Mouse (Mus musculus) hindbrain, embryonic 12.5 days (tissue): ENCODE measurements around the gene Kif26b. TPM values are rescaled to one million over a fixed set of nuclear protein-coding genes. Genes with fewer than 3 reads are reported as not detected.

ENCODE experiments used
- ATAC-seq: fragments of 200-750 bp; cut with Nextera tagmentation; 2 replicates; pipeline ENCODE4 v1.8.0; 2017; ENCODE audit warnings: moderate TSS enrichment; ENCODE audit not compliant: low FRiP score
- H3K27ac ChIP-seq: fragments of 300-500 bp; sonication (generic); 2 replicates; pipeline ENCODE4 v1.5.1; 2016; ENCODE audit warnings: mild to moderate bottlenecking
- H3K27me3 ChIP-seq: fragments of 300-500 bp; sonication (generic); 2 replicates; pipeline ENCODE4 v1.6.1; 2016; ENCODE audit warnings: mild to moderate bottlenecking
- H3K36me3 ChIP-seq: fragments of 300-500 bp; sonication (generic); 2 replicates; pipeline ENCODE4 v1.6.1; 2016; ENCODE audit warnings: mild to moderate bottlenecking
- H3K4me1 ChIP-seq: fragments of 300-500 bp; sonication (generic); 2 replicates; pipeline ENCODE4 v1.6.1; 2016
- H3K4me2 ChIP-seq: fragments of 300-500 bp; sonication (generic); replicated peaks from 2 replicates; pipeline ENCODE4 v1.6.1; 2016; ENCODE audit warnings: mild to moderate bottlenecking
- H3K4me3 ChIP-seq: fragments of 300-500 bp; sonication (generic); 2 replicates; pipeline ENCODE4 v1.5.1; 2016; ENCODE audit warnings: mild to moderate bottlenecking
- H3K9ac ChIP-seq: fragments of 300-500 bp; sonication (generic); 2 replicates; pipeline ENCODE4 v1.6.1; 2016; ENCODE audit warnings: mild to moderate bottlenecking, moderate library complexity
- H3K9me3 ChIP-seq: fragments of 300-500 bp; sonication (generic); replicated peaks from 2 replicates; pipeline ENCODE4 v1.6.1; 2016; ENCODE audit warnings: mild to moderate bottlenecking
- WGBS: fragments of 180-500 bp; shearing (Covaris S2); methylation state at CpG from one replicate; pipeline ENCODE4 v1.1.7; 2016; 5-methylcytosine and 5-hydroxymethylcytosine counted together
- polyA plus RNA-seq: library from polyadenylated mRNA; unstranded; fragments of >200 nt; fragmentation: Nextera tagmentation; extraction: Ambion mirVana; gene quantifications from 2 replicates; pipeline ENCODE4 v1.2.1, GENCODE M21; 2016

Gene Kif26b
- polyA plus RNA-seq, 1 experiment from 2014 or later, result 13.3 TPM

DNA sequence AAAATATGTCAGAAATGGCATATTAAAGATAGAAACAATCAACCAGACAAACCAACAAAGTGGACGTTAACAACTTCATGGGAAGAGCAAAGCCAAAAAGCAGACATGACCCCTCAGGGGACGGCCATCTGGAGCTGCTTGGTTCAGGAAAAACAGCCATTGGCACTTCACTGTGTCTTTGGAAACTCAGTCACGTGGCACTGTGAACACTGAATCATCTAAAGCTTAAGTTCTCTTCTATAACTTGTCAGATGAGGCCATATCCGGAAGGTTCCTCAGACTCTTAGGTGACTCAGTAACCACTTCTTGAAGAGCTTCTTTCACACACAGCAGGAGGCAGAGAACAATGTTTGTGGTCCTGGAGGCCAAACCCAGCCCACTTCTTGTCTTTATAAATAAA, 126.6 kb downstream of the Kif26b start:
- H3K27me3 ChIP-seq, result no peaks in the 10 kb centered on the region
- H3K36me3 ChIP-seq, result no peaks in the 10 kb centered on the region
- no peak overlapping the region for H3K27ac ChIP-seq
- no peak overlapping the region for H3K4me3 ChIP-seq
- no peak overlapping the region for H3K4me2 ChIP-seq
- H3K4me1 ChIP-seq, result no peaks in the 10 kb centered on the region
- 80% methylated on average over 4 of the region's 4 CpGs for WGBS
- H3K9me3 ChIP-seq, result no peaks in the 10 kb centered on the region
- no peak overlapping the region for H3K9ac ChIP-seq
- ATAC-seq, result no peak

DNA sequence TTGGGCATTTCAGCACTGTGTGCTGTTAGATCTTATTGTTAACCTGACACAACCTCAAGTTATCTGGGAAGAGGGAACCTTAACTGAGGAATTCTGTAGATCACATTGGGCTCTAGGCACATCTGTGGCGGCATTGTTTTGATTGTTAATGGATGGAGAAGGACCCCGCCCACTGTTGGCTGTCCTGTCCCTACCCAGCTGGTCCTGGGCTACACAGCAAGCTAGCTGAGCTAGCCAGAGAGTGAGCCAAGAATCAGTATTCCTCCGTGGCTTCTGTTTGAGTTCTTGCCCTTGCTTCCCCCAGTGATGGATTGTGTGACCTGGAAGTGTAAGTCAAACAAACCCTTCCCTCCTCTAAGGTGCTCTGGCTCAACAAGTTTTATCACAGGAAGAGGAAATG, 132.1 kb downstream of the Kif26b start:
- no peak for ATAC-seq
- Histone ChIP-seq H3K4me2 (no peak overlapping the region), H3K27me3 (no peaks in the 10 kb centered on the region), H3K4me1 (no peaks in the 10 kb centered on the region), H3K4me3 (no peak overlapping the region), H3K9ac (no peak overlapping the region), H3K27ac (no peak overlapping the region), H3K9me3 (no peaks in the 10 kb centered on the region), H3K36me3 (no peaks in the 10 kb centered on the region)
- 63% methylated on average over 3 of the region's 3 CpGs for WGBS

DNA sequence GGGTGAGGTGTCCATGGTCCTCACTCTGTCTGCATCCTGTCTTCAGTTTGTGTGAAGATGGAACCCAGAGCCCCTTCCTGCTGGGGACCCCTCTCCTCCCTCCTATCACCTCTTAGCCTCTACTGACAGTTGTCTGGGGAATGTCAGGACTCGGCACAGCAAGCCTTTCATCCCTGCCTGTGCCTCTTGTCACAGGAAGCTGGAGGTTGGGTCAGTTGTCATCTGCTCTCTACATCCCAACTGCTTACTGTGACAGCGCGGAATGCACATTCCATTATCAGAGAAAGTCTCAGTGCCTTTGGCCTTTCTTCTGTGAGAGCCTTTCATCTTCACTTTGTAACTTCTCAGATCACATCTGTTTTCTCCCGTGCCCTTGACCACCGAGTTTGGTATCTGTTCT, 132.6 kb downstream of the Kif26b start:
- Histone ChIP-seq H3K4me3 (no peak overlapping the region), H3K36me3 (no peaks in the 10 kb centered on the region), H3K4me2 (no peak overlapping the region), H3K9me3 (no peaks in the 10 kb centered on the region), H3K9ac (no peak overlapping the region), H3K4me1 (no peaks in the 10 kb centered on the region), H3K27ac (no peak overlapping the region), H3K27me3 (no peaks in the 10 kb centered on the region)
- no peak for ATAC-seq
- WGBS, result 47% methylated on average over 5 of the region's 5 CpGs

DNA sequence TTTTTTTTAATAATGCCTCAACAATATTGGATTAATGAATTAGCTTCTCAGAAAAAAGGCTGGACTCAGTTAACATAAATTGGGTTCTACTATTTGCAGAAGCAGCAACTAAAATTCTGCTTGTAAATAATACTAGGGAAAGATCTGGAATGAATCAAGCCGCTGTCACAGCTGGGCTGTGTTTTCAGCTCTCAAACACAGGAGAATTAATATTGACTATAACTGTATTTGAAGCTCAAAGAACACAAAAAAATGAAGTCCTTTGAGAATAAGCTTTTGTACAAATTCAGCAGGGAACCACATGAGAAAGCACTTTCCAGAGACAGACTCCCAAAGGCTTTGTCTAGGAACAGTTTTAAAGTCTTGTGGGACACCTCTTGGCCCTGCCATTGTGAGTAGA, 134.6 kb downstream of the Kif26b start:
- Histone ChIP-seq H3K27me3 (no peaks in the 10 kb centered on the region), H3K27ac (no peak overlapping the region), H3K9me3 (no peaks in the 10 kb centered on the region), H3K9ac (no peak overlapping the region), H3K4me3 (no peak overlapping the region), H3K36me3 (no peaks in the 10 kb centered on the region), H3K4me2 (no peak overlapping the region), H3K4me1 (no peaks in the 10 kb centered on the region)
- no peak for ATAC-seq
- WGBS, result 78% methylated on average over 1 of the region's 1 CpGs

DNA sequence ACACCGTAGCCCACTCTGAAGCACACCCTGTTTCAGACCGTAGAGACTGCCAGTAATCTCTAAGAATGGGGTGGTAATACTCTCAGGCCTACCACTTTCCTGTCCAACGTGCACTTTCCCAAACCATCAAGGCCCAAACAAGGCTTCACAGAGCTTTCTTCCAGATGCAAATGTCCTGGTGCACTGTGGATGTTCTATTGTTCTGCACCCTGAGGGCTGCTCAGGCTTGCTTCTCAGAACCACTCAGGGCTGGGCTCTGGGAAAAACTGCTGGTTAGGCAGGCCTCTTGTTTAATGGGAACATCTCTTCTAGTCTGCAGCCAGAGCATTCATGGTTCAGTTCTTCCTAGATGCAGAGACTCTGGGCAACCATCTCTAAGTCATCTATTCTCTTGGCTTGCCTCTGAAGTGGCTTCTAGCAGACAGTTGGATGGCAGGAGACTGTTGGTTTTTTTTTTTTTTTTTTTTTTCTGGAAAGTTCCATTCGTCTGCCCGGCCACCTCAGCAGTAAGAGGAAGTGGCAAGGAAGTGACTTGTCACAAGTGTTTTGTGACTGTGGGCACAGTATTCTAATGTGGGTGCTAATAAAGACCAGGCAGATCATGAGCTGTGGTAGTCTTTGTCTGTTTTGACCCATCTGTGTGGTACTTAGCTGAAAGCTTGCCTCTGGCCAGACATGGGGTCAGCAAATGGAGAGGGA, 135.5 kb downstream of the Kif26b start:
- H3K27me3 ChIP-seq, result no peaks in the 10 kb centered on the region
- WGBS, result 81% methylated on average over 5 of the region's 5 CpGs
- no peaks in the 10 kb centered on the region for H3K36me3 ChIP-seq
- no peak for ATAC-seq
- no peaks in the 10 kb centered on the region for H3K9me3 ChIP-seq
- H3K27ac ChIP-seq, result no peak overlapping the region
- no peaks in the 10 kb centered on the region for H3K4me1 ChIP-seq
- H3K4me2 ChIP-seq, result no peak overlapping the region
- no peak overlapping the region for H3K4me3 ChIP-seq
- H3K9ac ChIP-seq, result no peak overlapping the region

DNA sequence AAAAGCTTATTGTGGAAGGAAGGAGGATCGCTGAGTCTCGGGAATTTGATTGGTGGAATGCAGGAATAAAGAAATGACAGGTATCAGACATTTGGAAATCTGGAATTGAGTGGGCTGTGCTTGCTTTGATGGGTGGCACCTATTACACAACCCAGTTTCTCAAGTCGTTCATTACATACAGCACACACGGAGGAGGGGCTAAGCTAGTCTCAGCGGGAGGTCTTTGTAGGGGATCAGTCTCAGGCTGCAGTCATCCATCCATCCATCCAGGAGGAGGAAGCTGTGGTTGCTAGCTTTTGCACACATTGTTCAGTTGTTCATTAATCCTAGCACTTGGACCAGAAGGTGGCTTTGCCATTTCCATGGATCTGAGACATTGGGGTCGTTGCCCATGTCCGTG, 137.6 kb downstream of the Kif26b start:
- 74% methylated on average over 7 of the region's 7 CpGs for WGBS

DNA sequence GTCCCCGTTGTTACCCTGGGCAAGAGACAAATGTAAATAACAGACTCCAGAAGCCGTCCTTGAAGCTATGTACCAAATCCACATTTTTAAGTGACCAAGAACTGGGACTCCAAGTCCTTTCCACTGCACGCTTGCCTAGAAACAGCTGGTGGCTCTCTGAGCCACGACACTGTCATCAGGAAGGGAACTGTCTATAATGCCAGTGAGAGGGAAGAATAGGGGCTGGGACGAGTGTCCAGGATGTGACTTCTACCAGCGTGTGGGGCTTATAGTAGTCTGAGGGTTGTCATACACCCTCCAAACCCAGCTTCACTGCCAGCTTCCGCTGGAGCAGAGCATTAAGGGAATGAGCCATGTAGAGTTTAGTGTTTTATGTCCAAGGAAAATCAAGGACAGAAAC, 138.9 kb downstream of the Kif26b start:
- Histone ChIP-seq H3K4me1 (peaks cover under 1% of the 10 kb centered on the region; the same call in 1 of the 2 replicates), H3K27me3 (no peaks in the 10 kb centered on the region), H3K4me3 (no peak overlapping the region), H3K4me2 (no peak overlapping the region), H3K9me3 (no peaks in the 10 kb centered on the region), H3K9ac (no peak overlapping the region), H3K36me3 (no peaks in the 10 kb centered on the region), H3K27ac (no peak overlapping the region)
- no peak for ATAC-seq
- 82% methylated on average over 7 of the region's 7 CpGs for WGBS

More for the DNA sequence above, 137.6 kb downstream of the Kif26b start:
- no peak overlapping the region for H3K27ac ChIP-seq
- H3K9me3 ChIP-seq, result no peaks in the 10 kb centered on the region
- no peak overlapping the region for H3K9ac ChIP-seq
- no peak overlapping the region for H3K4me3 ChIP-seq
- no peak overlapping the region for H3K4me2 ChIP-seq
- H3K4me1 ChIP-seq, result no peaks in the 10 kb centered on the region
- H3K27me3 ChIP-seq, result no peaks in the 10 kb centered on the region
- no peaks in the 10 kb centered on the region for H3K36me3 ChIP-seq
- no peak for ATAC-seq

DNA sequence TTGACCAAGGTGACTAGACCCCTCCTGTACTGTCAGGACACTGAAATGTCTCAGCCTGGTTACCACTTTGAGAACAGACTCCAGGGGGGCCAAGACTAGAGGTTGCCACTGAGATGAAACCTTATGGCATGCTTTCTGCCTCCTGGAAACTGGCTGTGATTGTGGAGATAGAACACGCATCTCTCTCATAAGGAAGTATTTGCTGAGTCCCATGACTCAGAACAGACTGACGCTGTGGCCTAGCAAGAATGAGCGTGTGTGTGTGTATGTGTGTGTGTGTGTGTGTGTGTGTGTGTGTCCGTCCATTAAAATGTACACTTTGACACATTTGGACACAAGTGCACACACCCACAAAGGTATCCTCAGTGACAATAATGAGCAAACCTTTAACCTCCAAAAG, 140.0 kb downstream of the Kif26b start:
- Histone ChIP-seq H3K36me3 (no peaks in the 10 kb centered on the region), H3K27ac (no peak overlapping the region), H3K27me3 (no peaks in the 10 kb centered on the region), H3K4me1 (peaks cover 4% of the 10 kb centered on the region; the same call in 1 of the 2 replicates), H3K9ac (no peak overlapping the region), H3K9me3 (no peaks in the 10 kb centered on the region), H3K4me3 (no peak overlapping the region), H3K4me2 (no peak overlapping the region)
- no peak for ATAC-seq
- 92% methylated on average over 4 of the region's 4 CpGs for WGBS

DNA sequence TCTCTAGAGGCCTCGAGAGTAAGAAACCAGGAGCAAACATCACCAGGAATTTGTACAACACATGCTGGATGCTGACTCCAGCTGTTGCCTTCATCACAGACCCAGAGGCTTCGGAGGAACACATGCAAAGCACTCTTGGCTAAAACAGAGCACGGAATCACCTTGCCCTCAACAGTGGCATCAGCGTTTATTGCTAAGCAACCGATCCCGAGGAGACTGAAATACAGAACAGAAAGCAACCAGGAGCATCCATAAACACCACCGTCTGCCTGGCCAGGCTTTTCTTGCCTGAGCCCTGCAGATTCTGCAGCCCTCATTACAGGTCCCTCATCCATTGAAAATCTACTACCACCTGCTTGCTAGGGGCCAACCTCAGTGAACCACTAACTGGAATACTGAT, 144.1 kb downstream of the Kif26b start:
- Histone ChIP-seq H3K27ac (no peak overlapping the region), H3K4me3 (no peak overlapping the region), H3K4me1 (peaks cover 6% of the 10 kb centered on the region; the same call in 1 of the 2 replicates), H3K27me3 (no peaks in the 10 kb centered on the region), H3K4me2 (no peak overlapping the region), H3K36me3 (no peaks in the 10 kb centered on the region), H3K9ac (no peak overlapping the region), H3K9me3 (no peaks in the 10 kb centered on the region)
- WGBS, result 49% methylated on average over 7 of the region's 7 CpGs
- ATAC-seq, result no peak

DNA sequence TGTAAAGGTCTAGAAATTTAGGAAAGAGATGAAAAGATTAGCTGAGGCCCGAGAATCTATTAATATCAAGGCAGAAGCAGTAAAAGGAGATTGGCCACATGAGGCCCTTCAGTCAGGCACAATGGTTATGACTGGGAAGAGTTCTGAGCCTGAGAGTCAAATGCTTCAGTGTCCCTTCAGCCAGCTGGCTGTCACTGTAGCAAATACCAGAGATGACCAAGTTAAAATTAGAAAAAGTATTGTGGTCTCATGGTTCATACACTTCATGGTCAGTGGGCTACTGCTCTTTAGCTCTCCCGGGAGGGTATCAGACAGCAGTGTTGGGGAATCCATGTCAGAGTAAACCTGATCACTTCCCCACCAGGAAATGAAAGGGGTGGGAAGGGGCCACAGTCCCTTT, 144.6 kb downstream of the Kif26b start:
- no peaks in the 10 kb centered on the region for H3K9me3 ChIP-seq

DNA sequence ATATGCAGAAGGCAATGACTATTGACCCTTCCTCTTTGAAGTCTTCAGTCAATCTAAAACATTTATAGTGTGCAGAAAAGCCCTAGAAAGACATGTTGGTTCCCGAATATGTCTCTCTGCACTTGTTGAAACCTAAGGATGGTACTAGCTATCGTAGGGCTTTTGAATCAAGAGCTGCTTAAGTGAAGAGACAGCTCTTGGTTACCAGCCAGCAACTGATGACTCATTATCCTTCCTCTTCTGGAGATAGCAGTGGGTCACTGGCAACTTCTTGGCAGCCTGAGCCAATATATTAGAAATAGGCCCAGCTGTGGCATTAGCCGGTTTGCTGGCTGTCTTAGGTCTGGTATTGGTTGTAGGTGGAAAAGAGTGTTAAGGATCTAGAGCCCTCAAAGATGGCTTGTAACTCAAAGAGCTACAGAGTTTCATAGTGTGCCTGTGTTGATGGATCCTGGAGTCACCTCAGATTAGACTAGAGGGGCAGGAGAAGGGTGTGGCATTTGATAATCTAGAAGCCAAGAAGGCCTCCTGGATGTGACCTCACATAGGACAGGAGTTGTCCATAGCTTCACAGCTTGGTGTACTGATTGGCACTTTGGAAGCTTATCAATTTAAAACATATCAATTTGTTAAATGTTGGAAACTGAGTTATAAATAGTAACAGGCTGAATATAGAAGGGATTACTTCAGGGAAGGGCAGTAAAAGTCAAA, 146.8 kb downstream of the Kif26b start:
- no peak overlapping the region for H3K4me2 ChIP-seq
- peaks cover 4% of the 10 kb centered on the region; the same call in 1 of the 2 replicates for H3K27me3 ChIP-seq
- no peak overlapping the region for H3K4me3 ChIP-seq
- no peak overlapping the region for H3K27ac ChIP-seq
- 94% methylated on average over 3 of the region's 3 CpGs for WGBS
- no peak for ATAC-seq
- no peak overlapping the region for H3K9ac ChIP-seq
- H3K36me3 ChIP-seq, result no peaks in the 10 kb centered on the region
- H3K9me3 ChIP-seq, result no peaks in the 10 kb centered on the region
- H3K4me1 ChIP-seq, result peaks cover 6% of the 10 kb centered on the region; the same call in 1 of the 2 replicates

More for the DNA sequence above, 144.6 kb downstream of the Kif26b start:
- Histone ChIP-seq H3K4me1 (peaks cover 6% of the 10 kb centered on the region; the same call in 1 of the 2 replicates), H3K36me3 (no peaks in the 10 kb centered on the region), H3K4me3 (no peak overlapping the region), H3K4me2 (no peak overlapping the region), H3K9ac (no peak overlapping the region), H3K27me3 (no peaks in the 10 kb centered on the region), H3K27ac (no peak overlapping the region)
- 82% methylated on average over 2 of the region's 2 CpGs for WGBS
- no peak for ATAC-seq

DNA sequence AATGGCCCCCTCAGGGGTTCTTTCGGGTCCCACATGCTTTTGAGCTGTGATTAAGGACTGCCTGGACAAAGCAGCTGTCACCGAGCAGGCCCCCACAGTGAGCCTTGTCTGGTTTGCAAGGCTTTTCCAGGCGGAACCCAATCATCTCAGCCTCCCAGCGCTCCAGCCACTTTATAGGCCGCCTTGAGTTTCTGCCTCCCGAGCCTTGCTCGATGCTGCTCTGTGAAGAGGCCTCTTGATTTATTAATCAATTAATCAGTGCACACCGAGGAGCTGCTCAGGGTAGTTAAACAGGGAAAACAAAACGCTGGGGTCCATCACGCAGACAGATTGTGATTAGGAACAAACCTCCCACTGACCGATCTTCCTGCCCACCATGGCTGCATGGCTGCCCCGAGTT, 148.2 kb downstream of the Kif26b start:
- no peak overlapping the region for H3K27ac ChIP-seq
- no peak overlapping the region for H3K4me3 ChIP-seq
- no peaks in the 10 kb centered on the region for H3K9me3 ChIP-seq
- no peak overlapping the region for H3K9ac ChIP-seq
- H3K4me2 ChIP-seq, result no peak overlapping the region
- peak; percentile 63 for ATAC-seq
- no peaks in the 10 kb centered on the region for H3K36me3 ChIP-seq
- WGBS, result 51% methylated on average over 12 of the region's 12 CpGs
- peaks cover 6% of the 10 kb centered on the region; the same call in 1 of the 2 replicates for H3K4me1 ChIP-seq
- peaks cover 4% of the 10 kb centered on the region; the same call in 1 of the 2 replicates for H3K27me3 ChIP-seq
